Mouse (Mus musculus): ENCODE measurements at regions not wholly inside any gene's neighbourhood (a gene's known extent, or its start where the extent isn't known, plus 50 kb on each side); places are given as distances from the start of the nearest gene placed in this dataset.

GRCm38 (mm10) chr11:7508861-7509260 lies 295.1 kb upstream of the Igfbp3 start:
- DNase-seq (ENCODE audit: low spot score), result no peak

GRCm38 (mm10) chr11:7506421-7506945 lies 292.8 kb upstream of the Igfbp3 start:
- no peak for DNase-seq (ENCODE audit: low spot score)

GRCm38 (mm10) chr11:7504651-7505321 lies 291.1 kb upstream of the Igfbp3 start:
- DNase-seq (ENCODE audit: low spot score), result no peak

GRCm38 (mm10) chr11:7502679-7503078 lies 289.0 kb upstream of the Igfbp3 start:
- no peak for DNase-seq (ENCODE audit: low spot score)

- DNase-seq (ENCODE audit: low spot score), result no peak
These were observed 288.3 kb upstream of the Igfbp3 start for GRCm38 (mm10) chr11:7502045-7502444.

- DNase-seq (ENCODE audit: low spot score), result no peak
These were observed 284.1 kb upstream of the Igfbp3 start for GRCm38 (mm10) chr11:7497803-7498202.

GRCm38 (mm10) chr11:7473832-7474545 lies 260.3 kb upstream of the Igfbp3 start:
- DNase-seq (ENCODE audit: low spot score), result no peak

GRCm38 (mm10) chr11:7465522-7465921 lies 251.8 kb upstream of the Igfbp3 start:
- no peak for DNase-seq (ENCODE audit: low spot score)

- DNase-seq (ENCODE audit: low spot score), result no peak
These were observed 248.4 kb upstream of the Igfbp3 start for GRCm38 (mm10) chr11:7461956-7462771.

- no peak for DNase-seq (ENCODE audit: low spot score)
These were observed 238.0 kb upstream of the Igfbp3 start for GRCm38 (mm10) chr11:7451756-7452155.

GRCm38 (mm10) chr11:7444494-7444893 lies 230.8 kb upstream of the Igfbp3 start:
- DNase-seq (ENCODE audit: low spot score), result no peak

GRCm38 (mm10) chr11:7439276-7439675 lies 225.6 kb upstream of the Igfbp3 start:
- DNase-seq (ENCODE audit: low spot score), result no peak

GRCm38 (mm10) chr11:7434591-7434990 lies 220.9 kb upstream of the Igfbp3 start:
- DNase-seq (ENCODE audit: low spot score), result no peak

- no peak for DNase-seq (ENCODE audit: low spot score)
These were observed 214.0 kb upstream of the Igfbp3 start for GRCm38 (mm10) chr11:7427771-7428170.

- DNase-seq (ENCODE audit: low spot score), result no peak
These were observed 211.5 kb upstream of the Igfbp3 start for GRCm38 (mm10) chr11:7425233-7425632.

- no peak for DNase-seq (ENCODE audit: low spot score)
These were observed 210.4 kb upstream of the Igfbp3 start for GRCm38 (mm10) chr11:7424082-7424471.

GRCm38 (mm10) chr11:7423276-7424081 lies 209.8 kb upstream of the Igfbp3 start:
- DNase-seq (ENCODE audit: low spot score), result no peak

- no peak for DNase-seq (ENCODE audit: low spot score)
These were observed 198.9 kb upstream of the Igfbp3 start for GRCm38 (mm10) chr11:7412631-7413030.

- DNase-seq (ENCODE audit: low spot score), result no peak
These were observed 195.3 kb upstream of the Igfbp3 start for GRCm38 (mm10) chr11:7408992-7409391.

GRCm38 (mm10) chr11:7404666-7405065 lies 190.9 kb upstream of the Igfbp3 start:
- DNase-seq (ENCODE audit: low spot score), result no peak

GRCm38 (mm10) chr11:7371835-7372234 lies 158.1 kb upstream of the Igfbp3 start:
- DNase-seq (ENCODE audit: low spot score), result no peak

GRCm38 (mm10) chr11:7361388-7361787 lies 147.7 kb upstream of the Igfbp3 start:
- DNase-seq (ENCODE audit: low spot score), result no peak
